9 mouse cellular contexts compared by ENCODE assay signal in the genomic region with DNA sequence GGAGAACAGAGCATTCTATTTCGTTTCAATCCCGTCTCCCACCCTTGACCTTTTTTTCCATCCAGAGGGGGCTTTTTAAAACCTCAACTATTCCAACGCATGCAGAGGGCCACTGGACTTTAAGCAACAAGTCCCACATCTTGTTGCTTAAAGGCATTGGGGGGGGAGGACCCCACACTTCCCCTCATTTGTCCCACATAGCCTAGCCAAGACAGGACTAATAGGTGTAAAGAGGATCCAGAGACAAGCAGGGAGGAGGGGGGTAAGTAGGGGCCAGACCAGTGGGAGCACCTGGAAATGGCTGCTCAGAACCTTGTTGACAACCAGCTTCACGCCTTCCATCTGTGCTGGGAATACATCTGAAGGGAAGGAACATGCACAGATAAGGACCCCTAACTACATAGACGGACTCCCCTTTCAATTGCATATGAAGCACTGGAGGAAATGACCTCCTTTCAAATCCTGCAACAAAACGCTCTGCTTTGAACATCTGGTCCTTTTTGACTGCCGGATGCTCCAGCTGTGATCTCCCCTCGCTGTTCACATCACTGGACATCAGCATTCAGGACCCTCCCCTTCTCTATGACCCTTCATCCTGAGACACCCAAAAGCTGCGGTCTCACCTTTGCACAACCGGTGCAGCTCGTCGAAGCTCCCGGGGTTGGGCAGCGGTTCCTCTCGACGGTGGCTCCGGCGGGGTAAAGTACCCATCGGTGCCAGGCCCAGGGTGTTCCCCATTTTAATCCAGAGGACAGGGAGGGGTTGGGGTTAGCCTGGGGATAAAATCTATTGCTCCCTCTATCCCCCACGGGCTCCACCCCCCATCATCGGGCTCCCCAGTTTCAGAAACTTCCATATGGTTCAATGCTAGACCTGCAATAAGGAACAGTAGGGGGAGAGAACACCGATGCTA. TPM values are rescaled to one million over a fixed set of nuclear protein-coding genes. Genes with fewer than 3 reads are reported as not detected.
A peak's percentile ranks its signal among the peaks of the same experiment; 100 is the strongest.
DNase-seq lines count a peak whose midpoint lies in the region; ATAC-seq and TF ChIP-seq lines count a peak whose summit lies in the region.
"Had no signal": no experiment of that assay in that cellular context is flagged by ENCODE, and none has a peak within 500 bp of the region (broad histone marks: within the 10 kb centered on the region; RNA-seq: fewer than 3 reads in every experiment).

No protein-coding gene starts in this region.

- peaks cover 13% of the 10 kb centered on the region for H3K4me1 ChIP-seq in heart, embryonic 11.5 days (ENCODE audit: control insufficient read depth, insufficient read depth, low read length)
- H3K4me1 ChIP-seq in heart, embryonic 15.5 days (replicated peaks), result peaks cover 17% of the 10 kb centered on the region
- peaks cover 8% of the 10 kb centered on the region for H3K4me1 ChIP-seq in limb, embryonic 14.5 days (ENCODE audit: control insufficient read depth, insufficient read depth, low read length)

- no peak for TF ChIP-seq POLR2A in limb, embryonic 14.5 days (IDR thresholded peaks at IDR 0.05; ENCODE audit: borderline replicate concordance, extremely low read depth, insufficient read depth, insufficient read length)

- intact Hi-C loops in heart, postnatal 14 days (cut with DNase I), result loop anchor here (1.0 to 2.0 kb wide), 4 partner anchors 17 to 105 kb away; no protein-coding TSS in a partner anchor

- peak overlapping the region; percentile 88 for H3K4me2 ChIP-seq in heart, embryonic 11.5 days
- peak overlapping the region; percentile 81 for H3K4me2 ChIP-seq in heart, embryonic 15.5 days
- H3K4me2 ChIP-seq in limb, embryonic 14.5 days (replicated peaks; ENCODE audit: low read depth, low read length, severe bottlenecking), result peak overlapping the region; percentile 92

- no peak overlapping the region for H3K27ac ChIP-seq in heart, embryonic 11.5 days (ENCODE audit: low read depth, low read length)
- H3K27ac ChIP-seq in heart, embryonic 15.5 days, result peak overlapping the region; percentile 32
- no peak overlapping the region for H3K27ac ChIP-seq in limb, embryonic 14.5 days (replicated peaks; ENCODE audit: low read depth, low read length)

- peak overlapping the region; percentile 75 for H3K9ac ChIP-seq in heart, embryonic 11.5 days (ENCODE audit: low read depth, low read length)
- H3K9ac ChIP-seq in heart, embryonic 15.5 days, result peak overlapping the region; percentile 48
- H3K9ac ChIP-seq in limb, embryonic 14.5 days (ENCODE audit: low read depth, low read length, severe bottlenecking), result peak overlapping the region; percentile 58

- H3K36me3 ChIP-seq in heart, embryonic 11.5 days (ENCODE audit: control insufficient read depth, insufficient read depth, low read length), result peaks cover 10% of the 10 kb centered on the region
- peaks cover 21% of the 10 kb centered on the region; the same call in 1 of the 2 replicates for H3K36me3 ChIP-seq in heart, embryonic 15.5 days
- H3K36me3 ChIP-seq in limb, embryonic 14.5 days (ENCODE audit: control insufficient read depth, insufficient read depth, low read length), result peaks cover 16% of the 10 kb centered on the region

- H3K4me3 ChIP-seq in heart, embryonic 11.5 days (ENCODE audit: low read depth, low read length), result peak overlapping the region; percentile 65
- peak overlapping the region; percentile 60 for H3K4me3 ChIP-seq in heart, embryonic 15.5 days
- peak overlapping the region; percentile 57 for H3K4me3 ChIP-seq in limb, embryonic 14.5 days (replicated peaks; ENCODE audit: low read length)

- ATAC-seq in heart, embryonic 11.5 days (replicated peaks; ENCODE audit: insufficient number of reproducible peaks, low FRiP score, low TSS enrichment), result no peak
- ATAC-seq in heart, embryonic 15.5 days (replicated peaks; ENCODE audit: insufficient number of reproducible peaks, insufficient read depth, low FRiP score, low read depth), result 0 out of 2 replicates have a peak, but pooled peaks have one; percentile 1
- ATAC-seq in limb, embryonic 14.5 days (ENCODE audit: low FRiP score, low read depth), result no peak

- DNase-seq in heart, postnatal 14 days, result no peak
- peak; percentile 55 for DNase-seq in A20 (ENCODE audit: low read depth, low spot score)
- DNase-seq in cerebellum, adult 11-12 months, result peak; percentile 50
- no peak for DNase-seq in limb, embryonic 14.5 days (ENCODE audit: low spot score)
- peak; percentile 21 for DNase-seq in retina, embryonic 14.5 days (ENCODE audit: low spot score)
- DNase-seq in right cerebral cortex, postnatal 36 days (ENCODE audit: low spot score in 2 of 2), result no peak

- no peaks in the 10 kb centered on the region for H3K27me3 ChIP-seq in heart, embryonic 11.5 days (ENCODE audit: control insufficient read depth, insufficient read depth, low read length)
- H3K27me3 ChIP-seq in heart, embryonic 15.5 days, result no peaks in the 10 kb centered on the region
- no peaks in the 10 kb centered on the region for H3K27me3 ChIP-seq in limb, embryonic 14.5 days (ENCODE audit: control insufficient read depth, insufficient read depth, low read length)

- no peaks in the 10 kb centered on the region for H3K9me3 ChIP-seq in heart, embryonic 11.5 days (replicated peaks; ENCODE audit: control insufficient read depth, low read length)
- no peaks in the 10 kb centered on the region for H3K9me3 ChIP-seq in heart, embryonic 15.5 days (replicated peaks)
- no peaks in the 10 kb centered on the region for H3K9me3 ChIP-seq in limb, embryonic 14.5 days (ENCODE audit: control insufficient read depth, low read length)

- 6% methylated on average over 22 of the region's 22 CpGs for WGBS in heart, embryonic 11.5 days (ENCODE audit: insufficient replicate concordance)
- 8% methylated on average over 22 of the region's 22 CpGs for WGBS in heart, embryonic 15.5 days
- WGBS in limb, embryonic 14.5 days, result 5% methylated on average over 22 of the region's 22 CpGs

RNA-seq across cellular contexts. Expression of a gene that starts 0.8 kb away (rescaled TPM):
- polyA plus RNA-seq in heart, embryonic 11.5 days (2014; fragmentation: Nextera tagmentation; extraction: Ambion mirVana), result 44.1 and 53.2 TPM in 2 replicates
- 10 to 100 TPM; 86.2 to 92.8 TPM for total RNA-seq in heart, postnatal 14 days (2021)
- polyA plus RNA-seq in heart, embryonic 15.5 days (2015; fragmentation: Nextera tagmentation; extraction: Ambion mirVana), result 55.6 and 57.9 TPM in 2 replicates
- 26.3 and 29.4 TPM in 2 replicates for polyA plus RNA-seq in limb, embryonic 14.5 days (2012; rRNA removed)
- polyA plus RNA-seq in limb, embryonic 14.5 days (2014; fragmentation: Nextera tagmentation; extraction: Ambion mirVana), result 28.6 and 29.2 TPM in 2 replicates

RNA-seq across cellular contexts. Expression of a gene that starts 3.3 kb away (rescaled TPM):
- 13.6 and 55.4 TPM in 2 replicates for polyA plus RNA-seq in heart, embryonic 11.5 days (2014; fragmentation: Nextera tagmentation; extraction: Ambion mirVana)
- total RNA-seq in heart, postnatal 14 days (2021), result 1 to 10 TPM; 1.6 to 4.0 TPM
- 9.2 and 43.9 TPM in 2 replicates for polyA plus RNA-seq in heart, embryonic 15.5 days (2015; fragmentation: Nextera tagmentation; extraction: Ambion mirVana)
- polyA plus RNA-seq in limb, embryonic 14.5 days (2012; rRNA removed), result 4.7 and 8.1 TPM in 2 replicates
- polyA plus RNA-seq in limb, embryonic 14.5 days (2014; fragmentation: Nextera tagmentation; extraction: Ambion mirVana), result 1.6 and 1.9 TPM in 2 replicates

RNA-seq across cellular contexts. Expression of a gene that starts 7.8 kb away (rescaled TPM):
- 0.11 and 0.19 TPM in 2 replicates for polyA plus RNA-seq in heart, embryonic 11.5 days (2014; fragmentation: Nextera tagmentation; extraction: Ambion mirVana)
- under 1 TPM in 1 of 2 experiments, not detected in 1; 0.14 TPM for total RNA-seq in heart, postnatal 14 days (2021)
- polyA plus RNA-seq in heart, embryonic 15.5 days (2015; fragmentation: Nextera tagmentation; extraction: Ambion mirVana), result 0.33 and 0.35 TPM in 2 replicates
- polyA plus RNA-seq in limb, embryonic 14.5 days (2012; rRNA removed), result 0.04 and 0.06 TPM in 2 replicates
- 0.30 and 0.32 TPM in 2 replicates for polyA plus RNA-seq in limb, embryonic 14.5 days (2014; fragmentation: Nextera tagmentation; extraction: Ambion mirVana)
- total RNA-seq: layer of hippocampus, postnatal 10 days had no signal

RNA-seq across cellular contexts. Expression of a gene that starts 12.6 kb away (rescaled TPM):
- 12.1 and 18.4 TPM in 2 replicates for polyA plus RNA-seq in heart, embryonic 11.5 days (2014; fragmentation: Nextera tagmentation; extraction: Ambion mirVana)
- total RNA-seq in heart, postnatal 14 days (2021), result 10 to 100 TPM; 10.2 to 11.6 TPM
- 28.0 and 44.6 TPM in 2 replicates for polyA plus RNA-seq in heart, embryonic 15.5 days (2015; fragmentation: Nextera tagmentation; extraction: Ambion mirVana)
- 49.7 and 65.5 TPM in 2 replicates for polyA plus RNA-seq in limb, embryonic 14.5 days (2012; rRNA removed)
- polyA plus RNA-seq in limb, embryonic 14.5 days (2014; fragmentation: Nextera tagmentation; extraction: Ambion mirVana), result 85.7 and 91.4 TPM in 2 replicates

RNA-seq across cellular contexts. Expression of a gene that starts 25.5 kb away (rescaled TPM):
- 36.2 and 40.0 TPM in 2 replicates for polyA plus RNA-seq in heart, embryonic 11.5 days (2014; fragmentation: Nextera tagmentation; extraction: Ambion mirVana)
- 100 to 1,000 TPM; 180 to 188 TPM for total RNA-seq in heart, postnatal 14 days (2021)
- polyA plus RNA-seq in heart, embryonic 15.5 days (2015; fragmentation: Nextera tagmentation; extraction: Ambion mirVana), result 43.0 and 46.4 TPM in 2 replicates
- polyA plus RNA-seq in limb, embryonic 14.5 days (2012; rRNA removed), result 3.3 and 3.9 TPM in 2 replicates
- polyA plus RNA-seq in limb, embryonic 14.5 days (2014; fragmentation: Nextera tagmentation; extraction: Ambion mirVana), result 6.0 and 6.3 TPM in 2 replicates

Comparison
In these comparisons a context has a peak if more than half of its experiments do, and no peak if none do; other contexts are left out.
1. DNase-seq: peak in A20 (single experiment), cerebellum, adult 11-12 months (single experiment) and retina, embryonic 14.5 days (single experiment); none in heart, postnatal 14 days (0 of 2), limb, embryonic 14.5 days (single experiment) and right cerebral cortex, postnatal 36 days (0 of 2).
2. Peak in every context shown above with its lines, with median percentiles within 50 percentile points of each other: H3K4me2 ChIP-seq, H3K4me3 ChIP-seq and H3K9ac ChIP-seq.